Mouse (Mus musculus) heart, postnatal 0 days (tissue): ENCODE data around the gene Wfikkn2. TPM values are rescaled to one million over a fixed set of nuclear protein-coding genes. Genes with fewer than 3 reads are reported as not detected.

Experiments
- ATAC-seq: fragments of 200-750 bp; cut with Nextera tagmentation; 2 replicates; pipeline ENCODE4 v1.8.0; 2017; ENCODE audit warnings: low read depth, moderate number of reproducible peaks, moderate library complexity; ENCODE audit not compliant: insufficient read depth
- DNase-seq: peaks from one replicate; pipeline ENCODE4 v3.0.0-alpha.2; 2016; ENCODE audit warnings: low spot score
- H3K27ac ChIP-seq: fragments of 300-500 bp; sonication (generic); 2 replicates; pipeline ENCODE4 v1.5.1; 2014; ENCODE audit warnings: low read depth, mild to moderate bottlenecking
- H3K27me3 ChIP-seq: fragments of 300-500 bp; sonication (generic); 2 replicates; pipeline ENCODE4 v1.6.1; 2014; ENCODE audit warnings: low read length, mixed read lengths; ENCODE audit not compliant: control insufficient read depth, insufficient read depth
- H3K36me3 ChIP-seq: fragments of 300-500 bp; sonication (generic); replicated peaks from 2 replicates; pipeline ENCODE4 v1.6.1; 2014; ENCODE audit warnings: low read length, mixed read lengths; ENCODE audit not compliant: control insufficient read depth, insufficient read depth
- H3K4me1 ChIP-seq: fragments of 300-500 bp; sonication (generic); 2 replicates; pipeline ENCODE4 v1.6.1; 2014; ENCODE audit warnings: antibody characterized with exemption; ENCODE audit not compliant: control insufficient read depth, insufficient read depth
- H3K4me2 ChIP-seq: fragments of 300-500 bp; sonication (generic); 2 replicates; pipeline ENCODE4 v1.6.1; 2014; ENCODE audit warnings: low read depth, mild to moderate bottlenecking, low read length, moderate library complexity
- H3K4me3 ChIP-seq: fragments of 300-500 bp; sonication (generic); 2 replicates; pipeline ENCODE4 v1.5.1; 2014; ENCODE audit warnings: low read depth, low read length
- H3K9ac ChIP-seq: fragments of 300-500 bp; sonication (generic); replicated peaks from 2 replicates; pipeline ENCODE4 v1.6.1; 2014; ENCODE audit warnings: low read depth, low read length, mixed read lengths
- H3K9me3 ChIP-seq: fragments of 300-500 bp; sonication (generic); replicated peaks from 2 replicates; pipeline ENCODE4 v1.6.1; 2016; ENCODE audit warnings: low read length; ENCODE audit not compliant: control insufficient read depth
- CTCF ChIP-seq: IDR thresholded peaks from 2 replicates; pipeline ENCODE4 v1.5.1; 2016; ENCODE audit warnings: antibody characterized with exemption, control low read depth, low read depth
- EP300 ChIP-seq: IDR thresholded peaks from 2 replicates; pipeline ENCODE4 v1.6.1; 2016; ENCODE audit warnings: antibody characterized with exemption, low read depth
- WGBS: fragments of 180-500 bp; shearing (Covaris S2); extraction: QIAGEN DNeasy Blood & Tissue Kit; methylation state at CpG from one replicate; pipeline ENCODE4 v1.1.7; 2014; 5-methylcytosine and 5-hydroxymethylcytosine counted together
- polyA plus RNA-seq: library from polyadenylated mRNA; unstranded; fragments of >200 nt; fragmentation: Nextera tagmentation; extraction: Ambion mirVana; gene quantifications from 2 replicates; pipeline ENCODE4 v1.2.1, GENCODE M21; 2015
- total RNA-seq: library from RNA; depleted of rRNA; stranded (reverse); fragments of >200 nt; gene quantifications from 2 replicates; pipeline ENCODE4 v1.2.3, GENCODE M21; 2014; ENCODE audit warnings: low replicate concordance; rRNA removed

The Wfikkn2 gene
- total and polyA plus RNA-seq, 2 experiments from 2014 or later = 0.76 to 1.6 TPM

DNA sequence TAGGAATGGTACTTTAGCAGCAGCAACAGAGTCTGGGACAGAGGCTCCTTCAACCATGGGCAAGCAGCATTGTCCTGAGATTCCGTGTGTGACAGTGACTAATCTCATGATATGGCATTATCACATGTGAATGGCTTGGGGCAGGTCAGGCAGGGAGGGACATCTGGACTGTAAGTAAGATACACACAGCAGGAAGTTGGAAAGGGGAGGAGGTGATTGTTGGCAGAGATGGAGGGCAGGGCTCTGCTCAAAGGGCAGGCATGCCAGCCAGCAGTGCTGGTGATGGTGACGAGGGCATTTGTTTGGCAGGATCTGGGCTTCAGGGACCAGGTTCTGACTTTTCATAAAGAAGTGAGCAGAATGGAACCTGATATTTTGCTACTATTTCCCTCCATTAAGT, 52.7 kb downstream of the Wfikkn2 start:
- ATAC-seq = no peak
- H3K4me1 ChIP-seq = peaks cover 4% of the 10 kb centered on the region; the same call in 1 of the 2 replicates
- no peaks in the 10 kb centered on the region for H3K27me3 ChIP-seq
- WGBS = 39% methylated on average over 2 of the region's 2 CpGs
- H3K4me3 ChIP-seq = no peak overlapping the region
- H3K9me3 ChIP-seq = no peaks in the 10 kb centered on the region
- no peak for DNase-seq
- no peak overlapping the region for H3K4me2 ChIP-seq
- TF ChIP-seq CTCF (no peak), EP300 (no peak)
- no peak overlapping the region for H3K9ac ChIP-seq
- H3K36me3 ChIP-seq = no peaks in the 10 kb centered on the region
- H3K27ac ChIP-seq = no peak overlapping the region

DNA sequence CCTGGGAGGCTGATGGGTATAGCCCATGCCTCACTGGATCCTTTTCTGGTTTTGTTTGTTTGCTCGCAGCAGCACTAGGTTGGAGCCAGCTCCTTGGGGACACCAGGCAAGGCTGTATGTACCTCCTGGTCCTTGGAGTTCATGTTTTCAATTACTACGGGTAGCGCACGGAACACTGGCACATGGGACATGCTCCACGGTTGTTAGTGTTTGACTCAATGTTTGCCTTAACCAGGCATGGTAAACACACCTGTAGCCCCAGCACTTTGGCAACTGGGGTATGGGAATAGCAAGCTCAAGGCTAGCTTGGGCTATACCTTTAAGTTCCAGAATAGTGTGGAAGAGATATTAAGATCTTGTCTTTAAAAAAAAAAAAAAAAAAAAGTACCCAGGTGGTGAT, 55.1 kb downstream of the Wfikkn2 start:
- 93% methylated on average over 5 of the region's 5 CpGs for WGBS

DNA sequence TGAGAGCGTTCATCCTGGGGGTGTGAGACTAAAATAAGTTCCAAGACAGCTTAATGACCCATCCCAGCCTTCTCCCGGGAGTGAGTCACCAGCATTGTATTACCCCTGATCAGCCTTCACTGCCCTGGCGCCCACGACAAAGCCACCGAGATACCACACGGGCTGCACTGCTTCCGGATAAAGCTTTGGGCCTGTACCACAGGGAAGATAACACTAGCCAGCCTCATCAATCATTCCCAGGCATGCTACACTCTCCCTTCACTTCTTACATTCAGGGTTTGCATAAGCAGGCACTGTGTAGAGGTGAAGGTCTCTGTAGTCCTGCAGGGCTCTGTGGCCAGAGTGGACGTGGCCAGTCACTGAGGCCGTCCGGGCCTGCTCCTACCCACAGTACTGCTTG, 56.2 kb downstream of the Wfikkn2 start:
- H3K4me1 ChIP-seq = no peaks in the 10 kb centered on the region
- DNase-seq (no peak), ATAC-seq (no peak)
- no peak overlapping the region for H3K4me3 ChIP-seq
- TF ChIP-seq CTCF (no peak), EP300 (no peak)
- WGBS = 22% methylated on average over 10 of the region's 10 CpGs
- H3K4me2 ChIP-seq = no peak overlapping the region
- H3K27ac ChIP-seq = no peak overlapping the region
- no peaks in the 10 kb centered on the region for H3K27me3 ChIP-seq
- no peaks in the 10 kb centered on the region for H3K36me3 ChIP-seq
- H3K9ac ChIP-seq = no peak overlapping the region
- H3K9me3 ChIP-seq = no peaks in the 10 kb centered on the region

More for the DNA sequence above, 55.1 kb downstream of the Wfikkn2 start:
- H3K27me3 ChIP-seq = no peaks in the 10 kb centered on the region
- no peak overlapping the region for H3K4me3 ChIP-seq
- no peaks in the 10 kb centered on the region for H3K9me3 ChIP-seq
- DNase-seq (no peak), ATAC-seq (no peak)
- TF ChIP-seq CTCF (no peak), EP300 (no peak)
- no peak overlapping the region for H3K4me2 ChIP-seq
- H3K4me1 ChIP-seq = no peaks in the 10 kb centered on the region
- no peak overlapping the region for H3K9ac ChIP-seq
- no peak overlapping the region for H3K27ac ChIP-seq
- no peaks in the 10 kb centered on the region for H3K36me3 ChIP-seq

Other genes starting within 250 kb of the Wfikkn2 start
- gene Spag9, start 249.9 kb downstream of the Wfikkn2 start, total RNA-seq = 47.8 and 48.7 TPM in 2 replicates
- gene Spag9, start 249.9 kb downstream of the Wfikkn2 start, polyA plus RNA-seq = 39.5 and 40.0 TPM in 2 replicates
- 20.3 and 42.6 TPM in 2 replicates for gene Tob1, start 34.6 kb downstream of the Wfikkn2 start, total RNA-seq
- gene Tob1, start 34.6 kb downstream of the Wfikkn2 start, polyA plus RNA-seq = 69.3 and 72.5 TPM in 2 replicates
- not detected in 2 replicates for gene Gm21885, start 35.9 kb upstream of the Wfikkn2 start, total RNA-seq
- gene Gm21885, start 35.9 kb upstream of the Wfikkn2 start, polyA plus RNA-seq = 0.15 and 0.30 TPM in 2 replicates
- 17.9 and 29.2 TPM in 2 replicates for gene Luc7l3, start 76.0 kb upstream of the Wfikkn2 start, total RNA-seq
- 49.2 and 51.9 TPM in 2 replicates for gene Luc7l3, start 76.0 kb upstream of the Wfikkn2 start, polyA plus RNA-seq
- 164 and 181 TPM in 2 replicates for gene Ankrd40, start 82.0 kb upstream of the Wfikkn2 start, total RNA-seq
- 53.7 and 54.6 TPM in 2 replicates for gene Ankrd40, start 82.0 kb upstream of the Wfikkn2 start, polyA plus RNA-seq
- gene Abcc3, start 147.0 kb upstream of the Wfikkn2 start, total RNA-seq = 2.2 and 14.5 TPM in 2 replicates
- 0.72 and 0.88 TPM in 2 replicates for gene Abcc3, start 147.0 kb upstream of the Wfikkn2 start, polyA plus RNA-seq
- 29.6 and 46.2 TPM in 2 replicates for gene Cacna1g, start 228.2 kb upstream of the Wfikkn2 start, total RNA-seq
- 6.9 and 7.4 TPM in 2 replicates for gene Cacna1g, start 228.2 kb upstream of the Wfikkn2 start, polyA plus RNA-seq
- not detected in 2 replicates for gene Spata20, start 240.2 kb upstream of the Wfikkn2 start, total RNA-seq
- 0.30 and 0.56 TPM in 2 replicates for gene Spata20, start 240.2 kb upstream of the Wfikkn2 start, polyA plus RNA-seq